Mouse (Mus musculus): ENCODE measurements around the gene Coq10a. TPM values are rescaled to one million over a fixed set of nuclear protein-coding genes. Genes with fewer than 3 reads are reported as not detected.

The Coq10a gene
- total RNA-seq, 1 experiment from 2014 or later: 19.4 TPM

DNA sequence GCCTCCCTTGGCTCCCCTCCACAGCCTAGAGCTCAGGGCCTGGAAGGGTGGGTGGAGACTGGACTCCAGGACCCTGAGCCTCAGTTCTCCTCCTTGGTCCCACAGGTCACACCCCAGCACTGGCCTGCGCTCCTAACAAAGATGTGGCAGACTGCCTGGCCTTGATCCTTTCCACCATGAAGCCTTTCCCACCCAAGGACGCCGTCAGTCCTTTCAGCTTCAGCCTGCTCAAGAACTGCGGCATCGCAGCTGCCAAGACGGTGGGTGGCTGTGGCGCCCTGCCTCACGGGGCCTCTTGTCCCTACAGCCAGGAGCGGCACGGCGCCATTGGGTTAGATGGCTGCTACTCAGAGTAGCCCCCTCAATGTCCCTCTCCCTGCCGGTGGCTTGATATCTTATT, 21.6 kb upstream of the Coq10a start:
- no peak for ATAC-seq (replicated peaks; ENCODE audit: insufficient number of reproducible peaks, low FRiP score, low TSS enrichment, poor library complexity, severe bottlenecking)

DNA sequence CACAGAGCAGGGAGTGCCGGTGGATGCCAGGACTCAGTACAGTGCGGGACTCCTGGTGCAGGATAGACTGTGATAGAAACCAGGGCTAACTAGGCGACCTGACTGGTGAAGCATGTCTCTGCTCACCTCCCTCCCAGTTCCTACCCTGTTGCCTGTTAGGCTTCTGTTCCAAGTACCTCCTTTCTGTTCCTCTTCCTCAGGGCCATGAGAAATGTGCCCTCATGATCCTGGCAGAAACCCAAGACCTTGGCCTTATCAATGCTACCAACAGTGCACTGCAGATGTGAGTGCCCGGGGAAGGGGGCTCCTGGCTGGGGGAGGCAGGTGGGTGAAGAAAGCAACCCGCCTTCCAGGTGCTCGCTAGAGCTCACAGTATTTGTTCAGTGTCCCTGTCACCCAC, 20.8 kb upstream of the Coq10a start:
- peak; percentile 19; the same call in 1 of the 2 replicates for ATAC-seq (replicated peaks; ENCODE audit: insufficient number of reproducible peaks, low FRiP score, low TSS enrichment, poor library complexity, severe bottlenecking)

DNA sequence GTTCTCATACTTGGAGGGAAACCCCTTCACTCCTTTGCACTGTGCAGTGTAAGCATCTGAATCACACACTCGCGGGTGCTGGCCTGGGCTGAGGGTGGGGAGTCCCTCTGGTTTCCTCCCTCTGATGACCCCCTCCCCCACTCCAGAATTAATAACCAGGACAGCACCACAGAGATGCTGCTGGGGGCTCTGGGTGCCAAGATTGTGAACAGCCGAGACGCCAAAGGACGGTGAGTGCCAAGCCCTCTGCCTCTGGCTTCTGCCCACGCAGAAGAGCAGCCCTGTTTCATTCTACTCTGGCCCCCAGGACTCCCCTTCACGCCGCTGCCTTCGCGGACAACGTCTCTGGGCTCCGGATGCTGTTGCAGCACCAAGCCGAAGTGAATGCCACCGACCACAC, 20.1 kb upstream of the Coq10a start:
- no peak for ATAC-seq (replicated peaks; ENCODE audit: insufficient number of reproducible peaks, low FRiP score, low TSS enrichment, poor library complexity, severe bottlenecking)

DNA sequence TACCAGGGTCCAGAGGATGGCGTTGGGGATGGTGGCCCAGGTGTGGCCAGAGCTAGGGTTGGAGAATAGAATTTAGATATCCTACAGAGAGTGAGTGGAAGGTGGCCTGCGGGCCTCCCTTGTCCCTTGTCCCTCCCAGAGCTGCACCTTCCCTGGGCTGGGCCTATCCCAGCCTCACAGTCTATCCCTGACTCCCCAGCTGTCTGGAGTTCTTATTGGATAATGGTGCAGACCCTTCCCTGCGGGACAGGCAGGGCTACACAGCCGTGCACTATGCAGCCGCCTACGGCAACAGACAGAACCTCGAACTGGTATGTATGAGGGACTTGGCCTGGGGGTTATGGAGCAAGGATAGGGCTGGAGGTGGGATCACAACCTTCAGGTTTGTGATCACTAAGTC, 17.1 kb upstream of the Coq10a start:
- no peak for ATAC-seq (replicated peaks; ENCODE audit: insufficient number of reproducible peaks, low FRiP score, low TSS enrichment, poor library complexity, severe bottlenecking)

DNA sequence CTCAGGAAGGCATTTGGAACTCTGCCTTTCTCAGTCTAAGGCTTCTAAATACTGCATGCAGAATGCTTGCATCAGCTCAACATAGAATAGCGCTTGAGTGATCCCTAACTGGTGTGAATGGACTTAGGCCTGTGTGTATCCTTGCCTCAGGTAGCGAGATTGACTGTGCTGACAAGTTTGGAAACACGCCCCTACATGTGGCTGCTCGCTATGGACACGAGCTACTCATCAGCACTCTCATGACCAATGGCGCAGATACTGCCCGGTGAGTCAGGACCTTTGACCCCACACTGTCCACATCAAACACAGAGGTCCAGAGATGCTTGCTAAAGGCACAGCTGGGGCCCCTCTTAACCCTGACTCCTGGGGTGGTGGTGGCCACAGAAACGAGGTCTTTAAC, 13.7 kb upstream of the Coq10a start:
- no peak for ATAC-seq (replicated peaks; ENCODE audit: insufficient number of reproducible peaks, low FRiP score, low TSS enrichment, poor library complexity, severe bottlenecking)

DNA sequence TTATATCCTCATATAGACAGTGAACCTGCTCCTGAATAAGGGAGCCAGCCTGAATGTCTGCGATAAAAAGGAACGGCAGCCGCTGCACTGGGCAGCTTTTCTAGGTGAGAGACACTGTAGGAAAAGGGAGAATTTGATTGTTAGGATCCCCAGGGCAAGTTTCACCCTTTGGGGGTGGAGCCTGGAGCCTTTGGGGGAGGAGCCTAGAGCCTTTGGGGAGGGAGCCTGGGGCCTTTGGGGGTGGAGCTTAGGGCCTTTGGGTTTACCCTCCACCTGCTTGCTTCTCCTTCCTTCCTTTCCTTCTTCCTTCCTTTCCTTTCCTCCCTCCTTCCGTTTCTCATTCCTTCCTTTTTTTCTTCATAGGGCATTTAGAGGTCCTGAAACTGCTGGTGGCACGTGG, 11.8 kb upstream of the Coq10a start:
- ATAC-seq (replicated peaks; ENCODE audit: insufficient number of reproducible peaks, low FRiP score, low TSS enrichment, poor library complexity, severe bottlenecking): no peak

DNA sequence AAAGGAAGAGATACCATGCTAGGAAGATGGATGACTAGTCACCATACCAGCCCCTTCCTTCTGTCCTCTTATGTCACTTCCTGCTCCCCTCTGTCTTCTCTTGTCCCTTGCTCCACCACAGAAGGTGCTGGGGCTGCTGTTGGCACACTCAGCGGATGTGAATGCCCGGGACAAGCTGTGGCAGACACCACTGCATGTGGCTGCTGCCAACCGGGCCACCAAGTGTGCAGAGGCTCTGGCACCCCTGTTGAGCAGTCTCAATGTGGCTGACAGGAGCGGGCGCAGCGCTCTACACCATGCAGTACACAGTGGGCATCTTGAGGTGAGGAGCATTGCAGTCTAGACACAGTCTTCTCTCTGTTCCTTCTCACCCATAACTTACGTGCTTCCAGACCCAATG, 10.5 kb upstream of the Coq10a start:
- ATAC-seq (replicated peaks; ENCODE audit: insufficient number of reproducible peaks, low FRiP score, low TSS enrichment, poor library complexity, severe bottlenecking): no peak

DNA sequence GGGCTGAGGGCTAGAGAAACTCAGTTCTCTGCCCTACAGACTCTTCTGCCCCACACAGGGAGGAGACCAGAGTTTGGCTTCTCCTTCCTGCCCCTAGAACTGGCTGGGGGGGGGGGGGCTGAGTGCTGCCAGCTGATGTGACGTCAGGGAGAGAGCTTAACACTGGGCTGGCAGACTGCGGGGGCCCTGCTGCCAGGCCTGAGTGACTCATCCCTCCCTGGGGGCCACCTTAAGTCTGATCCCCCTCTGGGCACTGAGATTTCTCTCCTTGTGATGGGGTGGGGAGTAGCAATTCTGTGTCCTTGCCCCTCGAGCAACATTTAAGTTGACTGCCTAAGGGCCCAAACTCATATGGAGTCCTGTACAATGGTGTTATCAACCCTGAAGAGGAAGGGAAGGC, 9.7 kb upstream of the Coq10a start:
- no peak for ATAC-seq (replicated peaks; ENCODE audit: insufficient number of reproducible peaks, low FRiP score, low TSS enrichment, poor library complexity, severe bottlenecking)

DNA sequence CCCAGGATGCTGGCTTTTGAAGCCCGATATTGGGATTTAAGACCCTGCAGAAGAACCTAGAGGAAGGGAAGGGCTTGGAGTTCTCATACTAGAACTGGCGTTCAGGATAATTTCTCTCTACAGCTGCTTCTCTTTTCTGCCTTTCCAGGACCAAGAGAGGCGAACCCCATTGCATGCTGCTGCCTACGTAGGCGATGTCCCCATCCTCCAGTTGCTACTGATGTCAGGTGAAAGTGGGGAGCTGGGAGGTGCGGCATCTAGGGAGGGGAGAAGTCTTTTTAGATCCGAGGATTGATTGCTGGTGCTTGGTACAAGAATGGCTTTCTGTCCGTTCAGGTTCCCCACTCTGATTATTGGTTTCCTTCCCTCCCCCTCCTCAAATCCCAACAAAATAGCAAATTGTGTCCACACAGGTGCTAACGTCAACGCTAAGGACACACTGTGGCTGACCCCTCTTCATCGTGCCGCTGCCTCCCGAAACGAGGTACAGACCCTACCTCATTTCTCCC, 9.2 kb upstream of the Coq10a start:
- no peak for ATAC-seq (replicated peaks; ENCODE audit: insufficient number of reproducible peaks, low FRiP score, low TSS enrichment, poor library complexity, severe bottlenecking)

DNA sequence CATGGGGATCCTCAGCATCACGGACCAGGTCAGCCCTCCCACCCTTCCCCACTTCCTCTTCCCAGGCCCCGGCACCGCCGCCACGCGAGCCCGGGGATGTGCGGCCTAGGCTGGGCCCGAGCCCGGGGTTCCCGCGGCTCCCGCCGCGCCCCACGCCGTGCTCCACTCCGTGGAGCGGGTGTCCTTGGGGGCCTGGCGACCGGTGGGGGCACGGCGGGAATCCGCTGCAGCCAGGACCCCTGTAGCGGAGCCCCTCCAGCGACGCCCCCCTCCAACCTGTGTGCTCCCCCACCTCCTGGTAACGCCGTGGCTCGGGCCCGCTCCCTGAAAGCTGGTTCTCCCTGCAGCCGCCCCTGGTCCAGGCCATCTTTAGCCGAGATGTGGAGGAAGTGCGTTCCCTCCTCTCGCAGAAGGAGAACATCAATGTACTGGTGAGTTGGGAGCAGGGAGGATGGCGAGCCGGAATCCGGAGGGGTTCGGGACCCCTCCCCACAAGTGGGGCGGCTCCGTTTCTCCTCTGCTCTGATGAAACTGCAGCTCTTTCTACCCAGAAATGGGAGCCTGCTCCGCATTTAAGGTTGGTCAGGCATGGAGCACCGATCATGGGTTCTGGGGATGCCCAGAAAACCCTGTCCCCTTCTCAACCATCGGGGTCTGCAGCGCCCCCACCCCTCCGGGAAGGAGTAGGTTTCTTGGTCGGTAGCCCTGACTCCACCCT, 8.6 kb upstream of the Coq10a start:
- no peak for ATAC-seq (replicated peaks; ENCODE audit: insufficient number of reproducible peaks, low FRiP score, low TSS enrichment, poor library complexity, severe bottlenecking)

DNA sequence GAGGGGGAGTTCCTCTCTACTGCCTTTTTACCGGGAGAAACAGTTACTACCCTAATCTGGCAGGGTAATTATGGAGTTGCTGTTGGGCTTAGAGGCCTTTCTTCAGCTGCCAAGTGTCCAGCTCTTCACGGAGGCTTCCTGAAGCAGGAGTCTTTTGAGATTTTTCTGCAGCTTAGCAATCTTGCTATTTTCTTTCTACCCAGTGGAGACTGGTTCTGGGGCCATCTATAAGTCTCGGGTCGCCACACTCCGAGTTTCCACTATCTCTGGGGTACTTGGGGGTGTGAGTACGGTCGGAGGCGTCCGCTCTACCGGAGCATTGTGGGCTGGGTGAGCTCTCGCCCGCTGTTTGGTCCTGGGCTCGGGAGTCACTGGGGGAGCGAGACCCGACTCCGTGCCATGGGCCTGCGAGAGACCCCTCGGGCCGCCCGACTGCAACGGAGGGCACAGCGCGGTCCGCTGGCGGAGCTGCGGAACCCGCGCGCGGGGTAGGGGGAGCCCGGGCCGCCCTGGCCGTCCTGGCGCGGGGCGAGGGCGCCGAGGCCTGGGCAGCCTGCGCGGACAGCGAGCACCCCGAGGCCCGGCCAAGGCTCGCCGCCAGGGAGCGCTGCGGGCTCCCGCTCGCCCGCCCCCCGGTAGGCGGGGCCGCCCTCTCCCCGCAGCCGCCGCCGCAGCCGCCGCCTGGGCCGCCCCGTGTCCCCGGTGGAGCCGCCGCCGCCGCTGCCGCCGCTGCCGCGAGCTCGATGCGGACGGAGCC, 7.8 kb upstream of the Coq10a start, which contains the start of gene Ankrd52:
Gene Ankrd52 (plus strand): TSS at position 661 of the 757 bp plus-strand sequence.
- no peak for ATAC-seq (replicated peaks; ENCODE audit: insufficient number of reproducible peaks, low FRiP score, low TSS enrichment, poor library complexity, severe bottlenecking)

DNA sequence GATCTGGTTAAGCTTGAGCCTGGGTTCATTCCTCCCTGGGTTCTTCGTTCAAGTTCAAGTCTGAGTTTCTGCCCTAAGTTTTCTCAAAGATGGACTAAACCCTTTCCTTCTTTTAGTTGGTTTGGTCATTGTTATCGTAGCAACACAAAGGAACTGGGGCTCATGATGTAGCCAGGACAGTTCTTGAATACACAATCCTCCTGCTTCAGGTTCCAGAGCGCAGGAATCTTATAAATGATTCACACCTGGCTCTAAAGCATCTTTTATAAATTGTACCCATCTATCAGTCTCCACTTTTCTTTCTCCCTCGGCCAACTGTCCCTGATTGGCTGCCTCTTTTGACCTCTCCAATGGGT, 7.3 kb upstream of the Coq10a start:
- ATAC-seq (replicated peaks; ENCODE audit: insufficient number of reproducible peaks, low FRiP score, low TSS enrichment, poor library complexity, severe bottlenecking): no peak

DNA sequence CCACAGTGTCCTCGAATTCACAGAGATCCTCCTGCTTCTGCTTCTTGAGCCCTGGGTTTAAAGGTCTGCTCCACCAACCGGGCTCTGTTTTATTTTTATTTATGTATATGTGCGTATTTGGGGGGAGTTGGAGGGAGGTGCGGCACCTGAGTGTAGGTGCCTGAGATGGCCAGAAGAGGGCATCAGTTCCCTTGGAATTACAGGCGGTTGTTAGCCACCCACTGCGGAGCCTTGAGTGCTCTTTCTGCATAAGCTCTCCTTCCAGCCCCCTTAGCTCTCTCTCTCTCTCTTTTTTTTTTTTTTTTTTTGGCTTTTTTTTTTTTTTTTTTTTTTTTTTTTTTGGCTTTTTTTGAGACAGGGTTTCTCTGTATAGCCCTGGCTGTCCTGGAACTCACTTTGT, 5.6 kb upstream of the Coq10a start:
- no peak for ATAC-seq (replicated peaks; ENCODE audit: insufficient number of reproducible peaks, low FRiP score, low TSS enrichment, poor library complexity, severe bottlenecking)

DNA sequence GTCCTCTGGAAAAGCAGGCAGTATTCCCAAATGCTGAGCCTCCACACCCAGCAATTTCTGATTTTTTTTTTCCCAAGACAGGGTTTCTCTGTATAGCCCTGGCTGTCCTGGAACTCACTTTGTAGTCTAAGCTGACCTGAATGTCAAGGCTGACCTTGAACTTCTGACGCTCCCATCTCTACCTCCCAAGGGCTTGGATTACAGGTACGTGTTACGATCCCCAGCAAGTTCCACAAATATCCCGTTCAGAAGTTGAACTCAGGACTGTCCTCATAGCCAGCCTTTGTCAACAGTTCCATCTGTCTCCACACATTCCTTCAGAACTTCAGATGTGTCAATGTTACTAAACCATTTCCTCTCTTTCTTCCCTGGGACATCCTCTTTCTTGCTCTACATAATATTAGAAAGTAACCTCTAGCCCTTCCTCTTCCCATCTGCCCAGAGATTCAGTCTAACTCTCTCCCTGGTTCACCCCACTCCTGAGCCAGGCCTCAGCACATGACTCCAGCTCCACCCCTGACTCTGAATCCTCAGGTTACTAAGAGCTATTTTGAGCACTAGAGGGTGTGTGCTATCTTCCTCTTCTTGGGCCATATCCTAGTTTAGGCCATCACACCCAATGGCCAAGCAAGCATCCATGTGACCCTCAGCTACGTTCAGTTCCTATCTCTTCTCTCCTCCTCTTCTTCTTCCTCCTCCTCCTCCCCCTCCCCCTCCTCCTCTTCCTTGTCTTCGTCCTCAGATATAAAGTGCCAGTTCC, 4.4 kb upstream of the Coq10a start:
- ATAC-seq (replicated peaks; ENCODE audit: insufficient number of reproducible peaks, low FRiP score, low TSS enrichment, poor library complexity, severe bottlenecking): peak; percentile 80

DNA sequence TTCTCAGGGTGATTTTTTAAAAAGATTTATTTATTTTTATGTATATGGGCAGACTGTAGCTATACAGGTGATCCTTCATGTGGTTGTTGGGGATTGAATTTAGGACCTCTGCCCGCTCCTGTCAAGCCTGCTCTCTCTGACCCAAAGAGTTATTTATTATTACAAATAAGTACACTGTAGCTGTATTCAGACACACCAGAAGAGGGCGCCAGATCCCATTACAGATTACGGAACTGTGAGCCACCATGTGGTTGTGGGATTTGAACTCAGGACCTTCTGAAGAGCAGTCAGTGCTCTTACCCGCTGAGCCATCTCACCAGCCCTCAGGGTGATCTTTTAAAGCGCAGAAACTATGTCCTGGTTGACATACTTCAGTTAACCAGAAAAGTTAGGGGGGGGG, 3.3 kb upstream of the Coq10a start:
- no peak for ATAC-seq (replicated peaks; ENCODE audit: insufficient number of reproducible peaks, low FRiP score, low TSS enrichment, poor library complexity, severe bottlenecking)

DNA sequence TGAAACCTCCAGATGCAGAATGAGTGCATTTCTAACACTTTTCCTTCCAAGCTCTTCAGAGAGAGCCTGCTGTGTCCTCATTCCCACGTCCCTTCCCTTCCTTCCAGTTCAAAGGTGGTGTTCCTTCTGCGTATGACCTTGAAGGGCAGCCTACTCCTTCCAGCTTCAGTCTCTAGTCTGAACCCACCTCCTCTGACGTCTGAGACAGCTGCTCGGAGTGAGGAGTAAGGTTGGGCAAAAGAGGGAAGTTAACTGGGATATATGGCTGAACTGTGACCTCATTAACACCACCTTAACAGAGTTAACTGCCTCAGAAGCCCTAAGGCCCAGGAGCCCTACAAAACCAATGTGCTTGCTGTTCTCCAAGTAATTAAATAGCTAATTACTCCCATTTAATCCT, 1.8 kb upstream of the Coq10a start:
- ATAC-seq (replicated peaks; ENCODE audit: insufficient number of reproducible peaks, low FRiP score, low TSS enrichment, poor library complexity, severe bottlenecking): no peak

DNA sequence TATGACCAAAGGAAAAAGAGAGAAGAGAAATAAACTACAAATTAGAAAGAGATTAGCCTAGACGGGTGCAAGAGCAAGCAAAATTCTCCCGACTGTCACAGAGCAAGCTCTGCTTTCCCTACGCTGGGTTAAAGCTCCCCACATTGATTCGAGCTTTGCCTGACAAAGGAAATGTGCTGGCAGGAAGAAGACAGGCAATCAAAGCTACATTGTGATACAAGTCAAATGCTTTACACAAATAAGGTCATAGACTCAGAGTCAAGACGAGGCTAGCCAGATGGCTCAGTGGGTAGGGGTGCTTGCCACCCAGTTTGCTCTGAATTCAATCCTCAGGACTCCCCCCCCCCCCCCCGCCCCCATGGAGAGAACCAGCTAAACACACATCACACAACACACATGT, 1.2 kb upstream of the Coq10a start:
- no peak for ATAC-seq (replicated peaks; ENCODE audit: insufficient number of reproducible peaks, low FRiP score, low TSS enrichment, poor library complexity, severe bottlenecking)

DNA sequence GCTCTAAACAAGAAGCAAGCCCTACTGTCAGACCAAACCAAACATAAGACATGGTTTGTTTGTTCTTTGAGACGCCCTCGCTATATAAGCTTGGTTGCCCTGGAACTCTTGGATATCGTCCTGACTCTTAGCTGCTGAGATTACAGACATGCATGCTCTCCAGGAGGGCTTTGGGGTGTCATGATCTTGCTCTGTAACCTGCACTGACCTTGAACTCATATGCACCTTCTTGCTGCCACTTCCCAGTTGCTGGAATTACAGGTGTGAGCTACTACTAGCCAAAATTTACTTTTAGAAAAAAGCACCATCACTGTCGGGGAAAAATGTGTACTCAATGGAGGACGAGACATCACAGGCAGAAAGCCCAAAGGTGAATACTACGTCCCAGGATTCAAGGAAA, 802 bp upstream of the Coq10a start:
- ATAC-seq (replicated peaks; ENCODE audit: insufficient number of reproducible peaks, low FRiP score, low TSS enrichment, poor library complexity, severe bottlenecking): no peak

DNA sequence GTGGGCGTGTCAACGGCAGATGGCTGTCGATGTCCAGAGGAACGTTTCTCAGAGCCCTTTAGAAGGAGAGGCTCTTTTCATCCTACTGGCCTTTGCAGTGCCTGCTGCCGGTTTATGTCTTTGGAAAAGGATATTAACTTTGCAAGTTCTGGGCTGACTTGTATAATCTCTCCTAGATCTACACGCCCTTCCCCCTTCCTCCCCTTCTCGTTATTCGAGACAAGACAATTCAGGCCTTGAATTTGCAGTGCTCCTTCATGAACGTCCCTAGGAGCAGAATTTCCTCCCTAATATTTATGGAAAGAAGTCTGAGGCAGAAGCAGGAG, 384 bp upstream of the Coq10a start:
- ATAC-seq (replicated peaks; ENCODE audit: insufficient number of reproducible peaks, low FRiP score, low TSS enrichment, poor library complexity, severe bottlenecking): no peak

DNA sequence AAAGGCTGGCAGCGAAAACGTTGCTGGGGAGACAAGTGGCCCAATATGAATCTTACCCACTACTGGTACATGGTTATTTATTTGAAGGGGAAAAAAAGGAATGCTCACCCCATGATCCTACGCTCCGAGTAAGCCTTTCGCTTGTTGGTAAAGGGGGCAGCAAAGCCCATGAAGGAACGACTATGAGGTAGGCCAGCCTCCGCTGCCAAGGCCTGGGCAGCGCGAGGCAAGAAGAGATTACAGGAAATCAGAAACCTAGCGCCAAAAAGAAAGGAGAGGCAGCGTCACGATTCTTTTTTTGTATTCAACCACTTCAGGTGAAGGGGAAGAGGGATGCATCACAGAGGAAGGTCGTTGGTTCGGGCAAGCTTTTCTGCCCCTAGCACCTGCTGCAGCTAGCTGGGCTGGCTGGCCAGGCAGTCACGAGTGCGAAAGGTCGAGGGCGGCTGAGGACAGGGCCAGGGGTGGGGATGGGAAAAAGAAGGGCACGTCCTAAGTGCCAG, 847 bp downstream of the Coq10a start:
- no peak for ATAC-seq (replicated peaks; ENCODE audit: insufficient number of reproducible peaks, low FRiP score, low TSS enrichment, poor library complexity, severe bottlenecking)

Measured in monocyte, adult 5-6 weeks (primary cell).